Mouse (Mus musculus): ENCODE results near the gene Slc22a15.
A peak's percentile ranks its signal among the peaks of the same experiment; 100 is the strongest.

Slc22a15 gene

DNA sequence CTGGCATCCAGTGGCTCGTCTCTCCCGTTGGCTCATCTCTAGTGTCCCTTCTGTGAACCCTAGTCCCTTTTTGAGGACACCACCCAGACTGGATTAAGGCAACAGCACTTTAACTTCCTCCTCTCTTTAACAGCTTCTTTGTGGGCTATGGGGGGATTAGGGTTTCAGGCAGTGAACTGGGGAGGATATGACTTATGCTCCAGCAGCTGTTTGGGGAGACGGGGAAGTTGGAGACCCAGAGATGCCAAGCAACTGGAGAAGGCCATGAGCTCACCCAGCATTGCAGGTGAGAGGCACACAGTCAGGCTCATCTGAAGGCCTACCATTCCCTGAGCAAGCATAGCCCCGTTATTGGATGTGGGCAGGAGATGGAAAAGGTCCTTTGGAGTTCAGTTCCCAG is 112.3 kb downstream of the Slc22a15 start:
- DNase-seq (ENCODE audit: low read depth, low spot score), result no peak

DNA sequence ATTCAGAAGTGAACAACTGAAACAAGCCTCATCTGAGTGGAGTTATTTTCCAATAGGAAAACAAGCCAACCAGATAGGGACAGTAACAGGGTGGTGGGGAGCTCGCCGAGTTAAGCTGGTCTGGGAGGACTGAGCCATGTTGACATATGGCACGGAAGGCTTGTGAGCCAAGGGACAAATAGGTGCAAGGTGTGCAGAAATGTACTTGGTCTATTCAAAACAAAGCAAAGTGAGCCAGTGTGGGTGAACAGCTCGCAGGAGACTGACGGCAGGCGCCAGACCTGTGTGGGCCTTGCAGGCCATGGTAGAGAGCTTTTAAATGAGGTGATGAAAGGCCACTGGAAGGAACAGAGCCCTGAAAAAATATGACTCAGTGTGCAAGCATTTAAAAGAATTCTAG is 116.6 kb downstream of the Slc22a15 start:
- DNase-seq (ENCODE audit: low read depth, low spot score), result no peak

DNA sequence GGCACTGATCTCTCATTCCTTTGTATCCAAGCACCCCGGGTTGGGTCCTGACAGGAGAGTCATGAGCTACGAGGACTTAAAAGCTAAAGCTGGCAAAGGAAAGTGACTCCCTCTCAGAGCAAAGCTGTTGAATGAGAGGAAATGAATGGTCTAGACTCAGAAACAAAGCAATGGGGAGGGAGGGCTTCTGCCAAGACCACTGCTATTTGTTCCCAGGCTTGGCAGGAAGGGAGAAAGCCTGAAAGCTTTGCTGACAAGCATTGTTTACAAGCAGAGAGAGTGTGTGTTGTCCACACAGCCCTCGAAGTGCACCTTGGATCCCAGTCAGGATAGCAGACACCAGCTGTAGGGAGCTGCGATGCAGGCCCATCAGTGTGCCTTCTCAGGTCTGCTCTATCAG is 117.3 kb downstream of the Slc22a15 start:
- DNase-seq (ENCODE audit: low read depth, low spot score), result no peak

DNA sequence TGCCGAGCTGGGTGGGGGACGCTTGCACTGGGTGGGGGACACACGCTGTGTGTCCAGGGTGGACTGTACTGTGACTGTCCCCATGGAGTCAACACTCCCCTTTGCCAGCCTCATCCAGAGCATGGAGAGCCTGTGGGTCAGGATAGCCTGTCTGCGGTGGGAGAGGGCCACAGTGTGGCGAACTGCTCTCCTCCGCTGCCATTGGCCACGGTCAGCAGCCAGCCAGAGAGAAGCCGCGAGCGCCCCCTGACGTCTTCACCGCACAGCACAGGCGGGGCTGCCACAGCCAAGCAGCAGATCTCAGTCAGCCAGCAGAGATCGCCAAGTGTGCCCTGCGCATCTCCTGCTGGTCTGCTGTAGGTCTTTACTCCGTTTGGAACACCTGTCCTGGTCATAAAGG is 118.1 kb downstream of the Slc22a15 start:
- peak; percentile 51 for DNase-seq (ENCODE audit: low read depth, low spot score)
